Comparison of ENCODE assay signal across 8 mouse cellular contexts in genomic region chr9:119339558-119340211, GRCm38 (mm10). TPM values are rescaled to one million over a fixed set of nuclear protein-coding genes. Genes with fewer than 3 reads are reported as not detected.
A peak's percentile ranks its signal among the peaks of the same experiment; 100 is the strongest.
DNase-seq lines count a peak whose midpoint lies in the region; ATAC-seq and TF ChIP-seq lines count a peak whose summit lies in the region.

Gene Acaa1a (plus strand): TSS chr9:119339676.

- H3K9ac ChIP-seq in CH12.LX (ENCODE audit: insufficient read depth, low read depth): peak within 1 kb of the TSS; percentile 87
- H3K9ac ChIP-seq in heart, embryonic 15.5 days: peak within 1 kb of the TSS; percentile 75
- H3K9ac ChIP-seq in liver, embryonic 16.5 days (ENCODE audit: low read depth, low read length): peak within 1 kb of the TSS; percentile 72
- H3K9ac ChIP-seq in neural tube, embryonic 12.5 days: peak within 1 kb of the TSS; percentile 87

- no peak for TF ChIP-seq EP300 in CH12.LX (IDR thresholded peaks at IDR 0.05; ENCODE audit: low read length)

- no peak for TF ChIP-seq CTCF in CH12.LX (conservative IDR thresholded peaks at IDR 0.05 in 1 of 2, IDR thresholded peaks at IDR 0.05 in 1 of 2; ENCODE audit: low read depth in 2 of 2, low read length in 2 of 2)

- no peak for TF ChIP-seq RAD21 in CH12.LX (IDR thresholded peaks at IDR 0.05; ENCODE audit: low read depth, low read length)

- H3K79me2 ChIP-seq in CH12.LX (replicated peaks; ENCODE audit: control insufficient read depth, extremely low read depth, insufficient read depth, poor library complexity, severe bottlenecking): peaks cover 5% of the 10 kb centered on the region; the same call in 1 of the 2 replicates

- dilution Hi-C loops in CH12.LX (cut with MboI; ENCODE audit: extremely low pct_ligation_motif_present, extremely low pct_unique_long_range_greater_than_20kb, low sequenced_read_pairs): no loop called here

- in situ Hi-C loops in CH12.LX (cut with MboI; ENCODE audit: low pct_ligation_motif_present, low pct_unique_long_range_greater_than_20kb, low sequenced_read_pairs): no loop called here

- peak within 1 kb of the TSS; percentile 80 for H3K4me2 ChIP-seq in CH12.LX (ENCODE audit: insufficient read depth, low read depth, poor library complexity, severe bottlenecking)
- peak within 1 kb of the TSS; percentile 94 for H3K4me2 ChIP-seq in heart, embryonic 15.5 days
- H3K4me2 ChIP-seq in liver, embryonic 16.5 days (ENCODE audit: low read depth, low read length): peak within 1 kb of the TSS; percentile 96
- H3K4me2 ChIP-seq in neural tube, embryonic 12.5 days (replicated peaks): peak within 1 kb of the TSS; percentile 63

- peak within 1 kb of the TSS; percentile 76 for H3K27ac ChIP-seq in CH12.LX (ENCODE audit: insufficient read depth, low read depth)
- peak within 1 kb of the TSS; percentile 93 for H3K27ac ChIP-seq in heart, embryonic 15.5 days
- peak within 1 kb of the TSS; percentile 91 for H3K27ac ChIP-seq in liver, embryonic 16.5 days (ENCODE audit: low read length)
- no peak within 1 kb of the TSS for H3K27ac ChIP-seq in neural tube, embryonic 12.5 days

- H3K4me1 ChIP-seq in CH12.LX (ENCODE audit: control insufficient read depth in 1 of 2, insufficient read depth in 2 of 2): peaks cover 6 to 37% of the 10 kb centered on the region in 2 experiments
- peaks cover 26% of the 10 kb centered on the region for H3K4me1 ChIP-seq in heart, embryonic 15.5 days (replicated peaks)
- peaks cover 23% of the 10 kb centered on the region for H3K4me1 ChIP-seq in liver, embryonic 16.5 days (ENCODE audit: control insufficient read depth, low read depth, low read length)
- peaks cover 22% of the 10 kb centered on the region for H3K4me1 ChIP-seq in neural tube, embryonic 12.5 days

- WGBS in heart, embryonic 15.5 days: under 1% methylated on average over 43 of the region's 43 CpGs
- WGBS in liver, embryonic 16.5 days (ENCODE audit: insufficient replicate concordance): under 1% methylated on average over 43 of the region's 43 CpGs
- WGBS in neural tube, embryonic 12.5 days: 2% methylated on average over 43 of the region's 43 CpGs

- peak within 1 kb of the TSS; percentile 75 to 94 (median 83) for H3K4me3 ChIP-seq in CH12.LX (replicated peaks in 1 of 3; ENCODE audit: low read depth in 2 of 3, low read length in 2 of 3, poor library complexity in 1 of 3)
- H3K4me3 ChIP-seq in heart, embryonic 15.5 days: peak within 1 kb of the TSS; percentile 84
- peak within 1 kb of the TSS; percentile 68 for H3K4me3 ChIP-seq in liver, embryonic 16.5 days (ENCODE audit: low read depth, low read length)
- peak within 1 kb of the TSS; percentile 77 for H3K4me3 ChIP-seq in neural tube, embryonic 12.5 days

- H3K36me3 ChIP-seq in CH12.LX (replicated peaks in 1 of 2; ENCODE audit: control insufficient read depth in 1 of 2, insufficient read depth in 1 of 2, low read length in 1 of 2): peaks cover 30 to 55% of the 10 kb centered on the region in 2 experiments
- peaks cover 16% of the 10 kb centered on the region for H3K36me3 ChIP-seq in heart, embryonic 15.5 days
- H3K36me3 ChIP-seq in liver, embryonic 16.5 days (ENCODE audit: control insufficient read depth, insufficient read depth): no peaks in the 10 kb centered on the region
- H3K36me3 ChIP-seq in neural tube, embryonic 12.5 days: peaks cover 12% of the 10 kb centered on the region

- peak; percentile 85 for DNase-seq in CH12.LX (ENCODE audit: extremely low read depth)
- DNase-seq in brain, adult 2 months (ENCODE audit: low read depth, low spot score): peak; percentile 63
- DNase-seq in fibroblast of lung, adult 2 months (ENCODE audit: low read depth): peak; percentile 58
- DNase-seq in kidney, postnatal 14 days: peak; percentile 82
- peak; percentile 83 for DNase-seq in testis, postnatal 10 days (ENCODE audit: low spot score)

- no peak for ATAC-seq in heart, embryonic 15.5 days (replicated peaks; ENCODE audit: insufficient number of reproducible peaks, insufficient read depth, low FRiP score, low read depth)
- ATAC-seq in liver, embryonic 16.5 days (ENCODE audit: low read depth): peak; percentile 35
- ATAC-seq in neural tube, embryonic 12.5 days (ENCODE audit: low FRiP score, low read depth): no peak

- no peaks in the 10 kb centered on the region for H3K27me3 ChIP-seq in CH12.LX (replicated peaks)
- H3K27me3 ChIP-seq in heart, embryonic 15.5 days: no peaks in the 10 kb centered on the region
- no peaks in the 10 kb centered on the region for H3K27me3 ChIP-seq in liver, embryonic 16.5 days (ENCODE audit: control insufficient read depth, insufficient read depth, low read depth, low read length)
- H3K27me3 ChIP-seq in neural tube, embryonic 12.5 days (replicated peaks): 0 out of 2 replicates have a peak, but pooled peaks cover 4% of the 10 kb centered on the region

- H3K9me3 ChIP-seq in CH12.LX (replicated peaks; ENCODE audit: low read length): no peaks in the 10 kb centered on the region
- no peaks in the 10 kb centered on the region for H3K9me3 ChIP-seq in heart, embryonic 15.5 days (replicated peaks)
- H3K9me3 ChIP-seq in liver, embryonic 16.5 days (replicated peaks; ENCODE audit: control insufficient read depth, low read length): no peaks in the 10 kb centered on the region
- H3K9me3 ChIP-seq in neural tube, embryonic 12.5 days: no peaks in the 10 kb centered on the region

- TF ChIP-seq POLR2A in CH12.LX (IDR thresholded peaks at IDR 0.05; ENCODE audit: low read depth, low read length): peak; percentile 83

TF ChIP-seq in CH12.LX, 34 proteins besides CTCF, POLR2A, EP300 and RAD21:
- TF ChIP-seq USF1 (IDR thresholded peaks at IDR 0.05; ENCODE audit: low read depth, low read length) (no peak), IRF4 (IDR thresholded peaks at IDR 0.05; ENCODE audit: low read depth, low read length) (peak; percentile 72; the same call in 1 of the 2 replicates), CHD2 (IDR thresholded peaks at IDR 0.05; ENCODE audit: low read length) (no peak), ZMIZ1 (IDR thresholded peaks at IDR 0.05; ENCODE audit: low read depth, low read length) (peak; percentile 82), KAT2A (IDR thresholded peaks at IDR 0.05; ENCODE audit: insufficient replicate concordance, low read length) (no peak), ELF1 (IDR thresholded peaks at IDR 0.05; ENCODE audit: low read depth, low read length) (peak; percentile 51), ZNF384 (IDR thresholded peaks at IDR 0.05; ENCODE audit: low read depth, low read length) (no peak), ZC3H11A (IDR thresholded peaks at IDR 0.05; ENCODE audit: low read depth, low read length) (no peak), MYC (IDR thresholded peaks at IDR 0.05; ENCODE audit: low read depth, low read length) (0 out of 2 replicates have a peak, but pooled peaks have one; percentile 17), GABPA (IDR thresholded peaks at IDR 0.05; ENCODE audit: insufficient replicate concordance, low read depth, low read length) (no peak), MAX (IDR thresholded peaks at IDR 0.05; ENCODE audit: low read length) (peak; percentile 67), NELFE (IDR thresholded peaks at IDR 0.05; ENCODE audit: low read depth, low read length) (peak; percentile 74; the same call in 1 of the 2 replicates), ZKSCAN1 (IDR thresholded peaks at IDR 0.05; ENCODE audit: borderline replicate concordance, low read depth, low read length) (no peak), MAZ (IDR thresholded peaks at IDR 0.05; ENCODE audit: low read depth, low read length) (no peak), SIN3A (IDR thresholded peaks at IDR 0.05; ENCODE audit: low read length) (peak; percentile 69; the same call in 1 of the 2 replicates), ETS1 (conservative IDR thresholded peaks at IDR 0.05; ENCODE audit: low read depth, low read length) (peak; percentile 16; the same call in 1 of the 2 replicates), E2F4 (IDR thresholded peaks at IDR 0.05; ENCODE audit: insufficient replicate concordance, low read depth, low read length) (no peak), MEF2A (IDR thresholded peaks at IDR 0.05; ENCODE audit: borderline replicate concordance, low read depth, low read length) (0 out of 2 replicates have a peak, but pooled peaks have one; percentile 5), HCFC1 (IDR thresholded peaks at IDR 0.05; ENCODE audit: low read depth, low read length) (no peak), MXI1 (IDR thresholded peaks at IDR 0.05; ENCODE audit: low read depth, low read length) (peak; percentile 84), CHD1 (IDR thresholded peaks at IDR 0.05; ENCODE audit: low read depth, low read length) (no peak), RCOR1 (conservative IDR thresholded peaks at IDR 0.05; ENCODE audit: low read depth, low read length) (no peak), POLR2AphosphoS2 (IDR thresholded peaks at IDR 0.05; ENCODE audit: low read depth, low read length) (peak; percentile 56; the same call in 1 of the 2 replicates), NRF1 (IDR thresholded peaks at IDR 0.05; ENCODE audit: low read depth, low read length) (0 out of 2 replicates have a peak, but pooled peaks have one; percentile 14), JUND (conservative IDR thresholded peaks at IDR 0.05; ENCODE audit: low read depth, low read length) (no peak), UBTF (IDR thresholded peaks at IDR 0.05; ENCODE audit: low read depth, low read length) (no peak), TBP (conservative IDR thresholded peaks at IDR 0.05; ENCODE audit: low read depth, low read length) (peak; percentile 83; the same call in 1 of the 2 replicates), SMC3 (IDR thresholded peaks at IDR 0.05; ENCODE audit: low read depth, low read length) (no peak), JUN (IDR thresholded peaks at IDR 0.05; ENCODE audit: insufficient read depth, low read depth, low read length) (no peak), BHLHE40 (IDR thresholded peaks at IDR 0.05; ENCODE audit: low read depth, low read length) (peak; percentile 27), TCF12 (IDR thresholded peaks at IDR 0.05; ENCODE audit: low read depth, low read length) (peak; percentile 64; the same call in 1 of the 2 replicates), PAX5 (IDR thresholded peaks at IDR 0.05; ENCODE audit: low read length) (no peak), USF2 (conservative IDR thresholded peaks at IDR 0.05; ENCODE audit: low read depth, low read length) (no peak; the same call in 1 of the 2 replicates), MAFK (IDR thresholded peaks at IDR 0.05; ENCODE audit: insufficient replicate concordance, low read length) (no peak; the same call in 1 of the 2 replicates)

RNA-seq across cellular contexts. Expression of gene Acaa1a, which starts in this region (rescaled TPM):
- 51.2 and 57.8 TPM in 2 replicates for total RNA-seq in CH12.LX (2012; rRNA removed)
- 22.4 and 24.8 TPM in 2 replicates for total RNA-seq in CH12.LX (2014; rRNA removed)
- polyA plus RNA-seq in CH12.LX (2012; ENCODE audit: insufficient read length, low read depth): 24.4 and 30.9 TPM in 2 replicates
- polyA plus RNA-seq in heart, embryonic 15.5 days (2015; fragmentation: Nextera tagmentation; extraction: Ambion mirVana): 81.5 and 100 TPM in 2 replicates
- polyA plus RNA-seq in liver, embryonic 16.5 days (2015; fragmentation: Nextera tagmentation; extraction: Ambion mirVana): 45.0 and 47.9 TPM in 2 replicates
- 87.6 and 91.8 TPM in 2 replicates for polyA plus RNA-seq in neural tube, embryonic 12.5 days (2016; fragmentation: Nextera tagmentation; extraction: Ambion mirVana)
